Mouse (Mus musculus): ENCODE measurements around the gene Dusp1.

GRCm38 (mm10) chr17:26577309-26577708, 15.4 kb upstream of the Dusp1 start:
- TF ChIP-seq CTCF (IDR thresholded peaks at IDR 0.05; ENCODE audit: extremely low read depth, insufficient read depth, low read length) = no peak
- no peak for TF ChIP-seq POLR2A (IDR thresholded peaks at IDR 0.05; ENCODE audit: extremely low read depth, insufficient read depth, low read length)
